Mouse (Mus musculus) liver, embryonic 13.5 days (tissue): ENCODE results near the gene Lce1j. TPM values are rescaled to one million over a fixed set of nuclear protein-coding genes. Genes with fewer than 3 reads are reported as not detected.
"Not testable (repeated sequence)": the region's sequence is repeated elsewhere in the genome, so short reads cannot be mapped to it uniquely, and the experiment has no call there.

ENCODE experiments used
- ATAC-seq: fragments of 200-750 bp; cut with Nextera tagmentation; 2 replicates; pipeline ENCODE4 v1.8.0; 2017; ENCODE audit warnings: low read depth, mild to moderate bottlenecking, moderate number of reproducible peaks, moderate library complexity
- DNase-seq: peaks from one replicate; pipeline ENCODE4 v3.0.0; 2022
- H3K27ac ChIP-seq: fragments of 300-500 bp; sonication (generic); 2 replicates; pipeline ENCODE4 v1.5.1; 2015; ENCODE audit warnings: moderate library complexity, mild to moderate bottlenecking, inconsistent platforms
- H3K27me3 ChIP-seq: fragments of 300-500 bp; sonication (generic); 2 replicates; pipeline ENCODE4 v1.6.1; 2015; ENCODE audit warnings: mild to moderate bottlenecking, inconsistent platforms
- H3K36me3 ChIP-seq: fragments of 300-500 bp; sonication (generic); 2 replicates; pipeline ENCODE4 v1.6.1; 2015; ENCODE audit warnings: mild to moderate bottlenecking, inconsistent platforms
- H3K4me1 ChIP-seq: fragments of 300-500 bp; sonication (generic); replicated peaks from 2 replicates; pipeline ENCODE4 v1.6.1; 2015; ENCODE audit warnings: inconsistent platforms
- H3K4me2 ChIP-seq: fragments of 300-500 bp; sonication (generic); 2 replicates; pipeline ENCODE4 v1.6.1; 2015; ENCODE audit warnings: inconsistent platforms, mild to moderate bottlenecking, moderate library complexity
- H3K4me3 ChIP-seq: fragments of 300-500 bp; sonication (generic); replicated peaks from 2 replicates; pipeline ENCODE4 v1.5.1; 2015; ENCODE audit warnings: mild to moderate bottlenecking, inconsistent platforms
- H3K9ac ChIP-seq: fragments of 300-500 bp; sonication (generic); 2 replicates; pipeline ENCODE4 v1.6.1; 2015; ENCODE audit warnings: mild to moderate bottlenecking, inconsistent platforms
- H3K9me3 ChIP-seq: fragments of 300-500 bp; sonication (generic); replicated peaks from 2 replicates; pipeline ENCODE4 v1.6.1; 2016; ENCODE audit warnings: inconsistent platforms
- WGBS: fragments of 180-500 bp; shearing (Covaris S2); methylation state at CpG from one replicate; pipeline ENCODE4 v1.1.7; 2015; ENCODE audit not compliant: insufficient replicate concordance; 5-methylcytosine and 5-hydroxymethylcytosine counted together
- polyA plus RNA-seq: library from polyadenylated mRNA; unstranded; fragments of >200 nt; fragmentation: Nextera tagmentation; extraction: Ambion mirVana; gene quantifications from 2 replicates; pipeline ENCODE4 v1.2.1, GENCODE M21; 2015

Lce1j gene
- polyA plus RNA-seq: not detected in 2 replicates

DNA sequence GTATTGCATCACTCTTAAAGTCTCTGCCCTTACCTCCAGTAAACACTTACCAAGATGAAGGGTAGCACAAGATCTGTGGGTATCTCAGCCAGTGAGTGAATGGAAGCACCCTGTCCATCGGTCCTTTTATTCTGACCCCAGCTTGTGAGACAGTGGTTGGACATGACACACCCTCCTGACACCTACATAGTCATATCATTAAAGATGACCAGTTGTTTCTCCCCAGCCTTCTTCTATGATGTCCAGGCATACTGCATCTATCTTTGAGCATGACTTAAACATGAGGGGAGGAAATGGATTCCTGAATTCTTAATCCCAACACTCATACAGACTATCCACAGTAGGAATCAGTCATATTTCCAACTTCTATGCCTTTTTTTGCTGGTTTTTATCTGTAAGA, at the start of gene Lce1j:
Gene Lce1j, minus strand, starts transcription at position 101 of the 400 bp plus-strand sequence.
- H3K9ac ChIP-seq: no peak within 1 kb of the TSS

DNA sequence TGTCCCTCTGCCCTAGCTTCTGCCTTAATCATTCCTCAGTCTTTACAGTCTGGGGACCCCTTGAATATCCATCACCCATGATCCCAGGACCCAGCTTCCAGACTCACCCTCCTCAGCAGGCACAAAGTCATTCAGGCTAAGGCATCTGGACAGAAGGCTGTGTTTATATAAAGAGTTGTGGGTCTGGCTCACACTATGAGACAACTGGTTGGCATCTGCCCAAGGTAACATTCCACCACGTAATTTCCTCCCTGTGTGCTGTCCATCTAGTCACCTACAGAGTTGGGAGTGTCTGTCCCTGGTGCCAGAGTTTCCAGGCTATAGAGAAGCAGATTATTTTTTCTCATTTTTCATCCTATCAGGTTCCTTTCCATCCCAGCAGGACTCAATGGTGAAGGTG, 36.8 kb upstream of the Lce1j start, which contains the start of gene Kprp:
Gene Kprp, minus strand, starts transcription at position 140 of the 400 bp plus-strand sequence.
- Histone ChIP-seq H3K9ac (no peak within 1 kb of the TSS), H3K4me2 (no peak within 1 kb of the TSS), H3K9me3 (peaks cover 5% of the 10 kb centered on the region; the same call in 1 of the 2 replicates), H3K27me3 (no peaks in the 10 kb centered on the region), H3K4me3 (no peak within 1 kb of the TSS), H3K36me3 (no peaks in the 10 kb centered on the region), H3K4me1 (no peaks in the 10 kb centered on the region), H3K27ac (no peak within 1 kb of the TSS)
- DNase-seq (no peak), ATAC-seq (no peak)
- 30% methylated on average over 1 of the region's 1 CpGs for WGBS

More for the DNA sequence above, at the start of gene Lce1j:
- ATAC-seq (no peak), DNase-seq (no peak)
- Histone ChIP-seq H3K4me2 (no peak within 1 kb of the TSS), H3K27me3 (no peaks in the 10 kb centered on the region), H3K36me3 (no peaks in the 10 kb centered on the region), H3K27ac (no peak within 1 kb of the TSS), H3K4me1 (no peaks in the 10 kb centered on the region), H3K4me3 (no peak within 1 kb of the TSS), H3K9me3 (no peaks in the 10 kb centered on the region)
- WGBS: 61% methylated on average over 1 of the region's 1 CpGs

DNA sequence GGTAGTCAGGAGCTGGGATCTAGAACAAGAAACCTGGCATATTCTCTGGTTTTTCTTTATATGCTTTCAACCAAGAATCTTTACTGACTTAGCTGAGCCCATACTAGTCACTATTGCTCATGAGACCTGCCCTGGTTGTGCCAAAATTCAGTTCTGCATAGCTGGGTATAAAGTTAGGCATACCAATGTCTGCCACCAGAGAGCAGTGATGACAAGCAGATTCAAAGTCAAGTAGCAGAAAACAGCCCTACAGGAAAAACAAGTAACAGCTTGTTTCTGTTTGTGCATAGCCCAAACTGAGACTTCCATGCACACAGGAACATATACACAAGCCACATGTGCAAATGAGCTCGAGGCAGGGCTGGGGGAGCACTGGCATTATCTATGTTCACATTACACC, 35.5 kb upstream of the Lce1j start:
- no peaks in the 10 kb centered on the region for H3K4me1 ChIP-seq
- DNase-seq: no peak

DNA sequence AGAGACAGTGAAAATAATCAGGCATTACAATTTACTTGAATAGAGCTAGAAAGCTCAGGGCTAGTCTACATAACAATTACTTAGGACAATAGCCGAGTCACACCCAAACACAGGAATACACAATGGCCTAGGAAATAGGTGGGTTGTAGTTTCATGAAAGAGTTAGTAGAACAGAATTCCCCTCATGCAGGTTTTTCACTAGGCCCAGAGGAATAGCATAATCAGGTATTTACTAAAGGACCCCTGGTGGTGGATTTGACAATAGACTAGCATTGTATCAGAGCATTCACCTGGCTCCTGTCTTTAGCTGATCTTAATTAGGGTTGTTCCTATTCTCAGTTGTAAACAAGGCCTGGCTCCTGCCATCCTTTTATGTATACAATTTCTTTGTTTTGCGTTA, 25.7 kb upstream of the Lce1j start:
- H3K36me3 ChIP-seq: not testable (repeated sequence)
- 72% methylated on average over 2 of the region's 2 CpGs for WGBS

More for the DNA sequence above, 35.5 kb upstream of the Lce1j start:
- 6% methylated on average over 1 of the region's 1 CpGs for WGBS
- Histone ChIP-seq H3K4me2 (no peak overlapping the region), H3K27ac (no peak overlapping the region), H3K27me3 (no peaks in the 10 kb centered on the region), H3K9me3 (peaks cover 5% of the 10 kb centered on the region; the same call in 1 of the 2 replicates), H3K36me3 (no peaks in the 10 kb centered on the region), H3K4me3 (no peak overlapping the region), H3K9ac (no peak overlapping the region)
- ATAC-seq: no peak

DNA sequence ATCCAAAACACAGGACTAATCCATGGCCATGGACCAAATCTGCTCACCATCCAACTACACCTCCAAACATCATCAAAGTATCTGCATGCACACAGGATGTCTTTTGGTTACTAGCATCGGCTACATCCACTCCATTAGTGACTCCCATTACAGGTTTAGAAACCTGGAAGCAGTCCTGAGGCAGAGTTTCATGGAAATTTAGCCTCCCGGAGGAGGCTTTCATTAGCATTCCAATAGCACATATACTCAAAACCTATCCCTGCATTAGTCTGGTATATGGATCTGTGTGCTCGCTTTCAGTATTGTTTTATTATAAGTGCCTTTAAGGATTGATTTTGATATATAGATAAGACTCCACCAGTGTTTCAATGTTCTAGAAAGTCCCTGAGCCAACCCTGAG, 25.3 kb upstream of the Lce1j start:
- Histone ChIP-seq H3K27ac (no peak overlapping the region), H3K4me1 (no peaks in the 10 kb centered on the region), H3K4me3 (no peak overlapping the region), H3K36me3 (no peaks in the 10 kb centered on the region), H3K9me3 (no peaks in the 10 kb centered on the region), H3K4me2 (no peak overlapping the region), H3K9ac (no peak overlapping the region), H3K27me3 (no peaks in the 10 kb centered on the region)
- no peak for ATAC-seq
- 76% methylated on average over 3 of the region's 3 CpGs for WGBS
- no peak for DNase-seq

More for the DNA sequence above, 25.7 kb upstream of the Lce1j start:
- not testable (repeated sequence) for H3K4me2 ChIP-seq, DNase-seq, H3K4me3 ChIP-seq, H3K4me1 ChIP-seq, H3K27me3 ChIP-seq, ATAC-seq, H3K9ac ChIP-seq, H3K9me3 ChIP-seq, H3K27ac ChIP-seq

DNA sequence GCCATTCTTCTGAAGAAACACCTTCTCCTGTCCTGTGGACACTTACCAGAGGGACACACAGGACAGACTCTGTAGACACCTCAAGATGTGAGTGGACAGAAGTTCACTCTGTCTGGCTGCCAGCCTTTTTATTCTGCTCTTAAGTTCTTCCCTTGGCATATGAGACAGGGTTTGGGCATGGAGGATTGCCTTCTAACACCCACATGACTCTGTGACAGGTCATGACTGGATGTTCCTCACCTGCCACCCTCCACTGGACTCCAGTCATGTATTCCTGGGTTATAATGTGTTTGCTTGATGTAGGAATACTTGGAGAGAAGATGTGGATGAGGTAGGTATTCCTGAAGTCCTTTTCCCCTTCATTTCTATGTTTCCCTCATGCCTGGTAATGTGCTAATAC, 17.5 kb upstream of the Lce1j start, which contains the start of gene Lce1k:
Gene Lce1k, minus strand, starts transcription at position 101 of the 400 bp plus-strand sequence.
- Histone ChIP-seq H3K9me3 (no peaks in the 10 kb centered on the region), H3K4me2 (no peak within 1 kb of the TSS), H3K4me3 (no peak within 1 kb of the TSS), H3K27me3 (no peaks in the 10 kb centered on the region), H3K27ac (no peak within 1 kb of the TSS), H3K4me1 (no peaks in the 10 kb centered on the region), H3K9ac (no peak within 1 kb of the TSS), H3K36me3 (no peaks in the 10 kb centered on the region)
- DNase-seq: no peak
- ATAC-seq: no peak

DNA sequence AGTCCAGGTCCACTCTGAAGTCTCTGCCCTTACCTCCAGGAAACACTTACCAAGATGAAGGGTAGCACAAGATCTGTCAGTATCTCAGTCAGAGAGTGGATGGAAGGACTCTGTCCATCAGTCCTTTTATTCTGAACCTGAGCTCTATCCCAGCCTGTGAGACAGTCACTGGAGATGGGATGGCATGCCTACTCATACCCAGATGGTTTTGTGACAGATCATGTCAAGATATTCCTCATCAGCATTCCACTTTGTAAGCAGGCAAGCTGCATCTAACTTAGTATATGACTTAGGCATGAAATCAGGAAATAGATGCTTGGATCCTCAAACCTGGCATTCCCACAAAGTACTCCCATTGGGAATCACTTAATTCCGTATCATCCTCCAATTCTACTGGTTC, 11.5 kb downstream of the Lce1j start, which contains the start of gene Lce1i:
Gene Lce1i, minus strand, starts transcription at position 101 of the 400 bp plus-strand sequence.
- Histone ChIP-seq H3K4me1 (no peaks in the 10 kb centered on the region), H3K4me2 (no peak within 1 kb of the TSS), H3K36me3 (no peaks in the 10 kb centered on the region), H3K27me3 (no peaks in the 10 kb centered on the region), H3K9ac (no peak within 1 kb of the TSS), H3K4me3 (no peak within 1 kb of the TSS), H3K27ac (no peak within 1 kb of the TSS), H3K9me3 (no peaks in the 10 kb centered on the region)
- ATAC-seq (no peak), DNase-seq (no peak)
- 40% methylated on average over 1 of the region's 1 CpGs for whole genome bisulfite sequencing

DNA sequence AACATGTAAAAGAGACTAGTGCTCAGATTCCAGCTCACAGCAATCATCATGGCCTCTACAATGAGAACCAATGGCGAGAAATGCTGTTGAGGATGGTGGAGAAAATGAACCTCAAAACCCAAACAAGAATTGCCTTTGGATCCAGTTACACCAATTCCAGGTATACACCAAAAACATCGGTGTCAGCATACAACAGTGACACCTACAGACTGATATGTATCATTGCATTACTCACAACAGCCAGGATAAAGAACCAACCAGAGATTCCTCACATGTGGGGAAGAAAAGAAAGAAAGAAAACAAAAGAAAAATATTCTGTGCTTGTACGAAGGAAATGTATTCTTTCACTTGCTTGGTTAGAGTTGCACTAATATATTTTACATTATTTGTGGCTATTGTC, 18.7 kb downstream of the Lce1j start:
- Histone ChIP-seq H3K9ac (no peak overlapping the region), H3K9me3 (no peaks in the 10 kb centered on the region), H3K4me2 (no peak overlapping the region), H3K27me3 (no peaks in the 10 kb centered on the region), H3K36me3 (no peaks in the 10 kb centered on the region), H3K4me3 (no peak overlapping the region), H3K27ac (no peak overlapping the region), H3K4me1 (no peaks in the 10 kb centered on the region)
- DNase-seq: no peak
- no peak for ATAC-seq
- 10% methylated on average over 3 of the region's 3 CpGs for WGBS

DNA sequence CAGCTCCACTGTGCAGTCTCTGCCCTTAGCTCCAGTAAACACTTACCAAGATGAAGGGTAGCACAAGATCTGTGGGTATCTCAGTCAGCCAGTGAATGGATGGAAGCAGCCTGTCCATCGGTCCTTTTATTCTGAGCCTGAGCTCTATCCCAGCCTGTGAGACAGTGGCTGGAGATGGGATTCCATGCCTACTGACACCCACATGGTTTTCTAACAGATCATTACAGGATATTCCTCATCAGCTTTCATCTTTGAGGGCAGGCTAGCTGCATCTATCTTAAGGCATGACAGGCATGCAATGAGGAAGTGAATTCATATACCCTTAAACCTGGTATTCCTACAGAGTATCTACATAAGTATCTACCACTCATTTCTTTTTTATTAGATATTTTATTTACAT, 25.3 kb downstream of the Lce1j start, which contains the start of gene Lce1h:
Gene Lce1h, minus strand, starts transcription at position 101 of the 400 bp plus-strand sequence.
- ATAC-seq: no peak

DNA sequence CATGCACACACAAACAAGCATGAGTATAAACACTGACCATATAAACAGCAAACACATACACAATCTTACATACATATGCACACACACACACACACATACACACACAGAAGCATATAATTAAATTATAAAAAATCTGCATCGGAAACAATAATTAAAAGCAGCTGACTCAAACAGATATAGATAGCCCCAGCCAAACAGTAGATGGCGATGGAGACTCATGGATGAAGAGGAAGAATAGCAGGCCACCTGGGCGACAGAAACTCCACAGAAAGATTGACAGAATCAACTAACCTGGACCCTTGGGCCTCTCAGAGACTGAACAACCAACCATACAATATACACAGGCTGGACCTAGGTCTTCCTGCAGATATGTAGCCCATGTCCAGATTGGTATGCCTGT, 37.1 kb downstream of the Lce1j start:
- Histone ChIP-seq H3K27me3 (no peaks in the 10 kb centered on the region), H3K27ac (no peak overlapping the region), H3K4me3 (no peak overlapping the region), H3K4me1 (no peaks in the 10 kb centered on the region), H3K36me3 (no peaks in the 10 kb centered on the region), H3K9me3 (no peaks in the 10 kb centered on the region), H3K4me2 (no peak overlapping the region), H3K9ac (no peak overlapping the region)
- ATAC-seq: no peak
- no peak for DNase-seq
- 36% methylated on average over 3 of the region's 3 CpGs for WGBS

More for the DNA sequence above, 25.3 kb downstream of the Lce1j start, which contains the start of gene Lce1h:
- H3K4me2 ChIP-seq: no peak within 1 kb of the TSS
- DNase-seq: no peak
- WGBS: 79% methylated on average over 1 of the region's 1 CpGs
- no peak within 1 kb of the TSS for H3K27ac ChIP-seq
- no peak within 1 kb of the TSS for H3K4me3 ChIP-seq
- no peaks in the 10 kb centered on the region for H3K4me1 ChIP-seq
- no peaks in the 10 kb centered on the region for H3K27me3 ChIP-seq
- no peak within 1 kb of the TSS for H3K9ac ChIP-seq
- H3K9me3 ChIP-seq: no peaks in the 10 kb centered on the region
- H3K36me3 ChIP-seq: no peaks in the 10 kb centered on the region

DNA sequence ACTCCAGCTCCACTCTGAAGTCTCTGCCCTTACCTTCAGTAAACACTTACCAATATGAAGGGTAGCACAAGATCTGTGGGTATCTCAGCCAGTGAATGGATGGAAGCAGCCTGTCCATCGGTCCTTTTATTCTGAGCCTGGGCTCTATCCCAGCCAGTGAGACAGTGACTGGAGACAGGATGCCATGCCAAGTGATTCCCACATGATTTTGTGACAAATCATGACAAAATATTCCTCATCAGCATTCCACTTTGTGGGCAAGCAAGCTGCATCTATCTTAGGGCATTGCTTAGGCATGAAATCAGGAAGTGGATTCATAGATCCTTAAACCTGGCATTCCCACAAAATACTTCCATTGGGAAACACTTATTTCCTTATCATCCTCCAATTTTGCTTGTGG, 38.1 kb downstream of the Lce1j start, which contains the start of gene Lce1g:
Gene Lce1g, minus strand, starts transcription at position 101 of the 400 bp plus-strand sequence.
- 52% methylated on average over 1 of the region's 1 CpGs for WGBS
- no peaks in the 10 kb centered on the region for H3K36me3 ChIP-seq
- H3K27ac ChIP-seq: no peak within 1 kb of the TSS
- no peak within 1 kb of the TSS for H3K4me2 ChIP-seq
- H3K4me3 ChIP-seq: no peak within 1 kb of the TSS
- H3K27me3 ChIP-seq: no peaks in the 10 kb centered on the region
- ATAC-seq (no peak), DNase-seq (no peak)
- no peaks in the 10 kb centered on the region for H3K4me1 ChIP-seq
- no peak within 1 kb of the TSS for H3K9ac ChIP-seq
- H3K9me3 ChIP-seq: no peaks in the 10 kb centered on the region

DNA sequence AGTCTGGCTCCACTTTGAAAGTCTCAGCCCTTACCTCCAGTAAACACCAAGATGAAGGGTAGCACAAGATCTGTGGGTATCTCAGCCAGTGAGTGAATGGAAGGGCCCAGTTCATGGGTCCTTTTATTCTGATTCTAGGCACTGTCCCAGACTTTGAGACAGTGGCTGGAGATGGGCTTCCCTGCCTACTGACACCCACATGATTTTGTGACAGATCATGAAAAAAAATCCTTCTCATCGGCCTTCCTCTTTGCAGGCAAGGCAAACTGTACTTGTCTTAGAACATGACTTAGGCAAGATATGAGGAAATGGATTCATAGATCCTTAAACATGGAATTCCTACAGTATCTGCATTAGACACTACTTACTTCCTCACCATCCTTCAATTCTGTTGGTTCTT, 51.3 kb downstream of the Lce1j start, which contains the start of gene Gm38119:
Gene Gm38119, minus strand, starts transcription at position 101 of the 400 bp plus-strand sequence.
- H3K9me3 ChIP-seq: no peaks in the 10 kb centered on the region
- H3K36me3 ChIP-seq: no peaks in the 10 kb centered on the region
- no peaks in the 10 kb centered on the region for H3K4me1 ChIP-seq
- DNase-seq: no peak
- H3K4me2 ChIP-seq: no peak within 1 kb of the TSS
- no peaks in the 10 kb centered on the region for H3K27me3 ChIP-seq
- no peak within 1 kb of the TSS for H3K27ac ChIP-seq
- no peak within 1 kb of the TSS for H3K9ac ChIP-seq
- no peak within 1 kb of the TSS for H3K4me3 ChIP-seq
- WGBS: 39% methylated on average over 1 of the region's 1 CpGs
- no peak for ATAC-seq
